Mouse (Mus musculus) adrenal gland, adult 18-20 months (tissue): ENCODE data around the gene Prkn. TPM values are rescaled to one million over a fixed set of nuclear protein-coding genes. Genes with fewer than 3 reads are reported as not detected.
A peak's percentile ranks its signal among the peaks of the same experiment; 100 is the strongest.

ENCODE experiments used
- DNase-seq, 2 experiments: peaks; one replicate each; pipeline ENCODE4 v3.0.0; 2021 to 2022; ENCODE audit warnings: low spot score in 2 of 2
- total RNA-seq, 2 experiments: library from RNA; stranded (reverse); gene quantifications; 1 replicate in 1 of 2; 2 replicates in 1 of 2; pipeline ENCODE4 v1.2.3; 2021

Prkn gene
- total RNA-seq, 2 experiments from 2014 or later = 10.2 to 13.8 TPM

- no peak for DNase-seq
Observed at GRCm38 (mm10) chr17:11900300-11900699, 1060.1 kb downstream of the Prkn start.

GRCm38 (mm10) chr17:11901731-11902130, 1061.5 kb downstream of the Prkn start:
- no peak for DNase-seq

DNA sequence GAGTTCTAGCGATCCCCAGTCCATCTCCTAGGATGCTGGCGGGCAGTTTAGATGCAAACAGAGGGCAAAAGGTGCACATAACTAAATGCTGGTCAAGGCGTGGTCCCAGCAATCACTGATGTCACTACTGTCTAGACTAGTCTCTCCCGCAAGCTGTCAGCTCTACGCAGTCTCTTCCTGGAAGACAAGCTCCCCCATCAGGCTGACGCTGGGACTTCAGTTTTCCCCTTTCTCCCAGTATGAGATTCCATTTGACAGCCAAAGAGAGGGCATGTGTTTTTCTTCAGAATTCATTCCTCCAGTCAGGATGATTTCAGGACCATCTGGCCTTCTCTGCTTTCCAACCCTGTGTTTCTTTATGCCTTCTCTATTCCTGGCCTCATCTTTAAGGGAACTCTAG, 1062.8 kb downstream of the Prkn start:
- peak; percentile 28 to 31 for DNase-seq

- no peak for DNase-seq
Observed at GRCm38 (mm10) chr17:11910668-11911398, 1070.6 kb downstream of the Prkn start.

- no peak for DNase-seq
Observed at GRCm38 (mm10) chr17:11912136-11912535, 1072.0 kb downstream of the Prkn start.

DNA sequence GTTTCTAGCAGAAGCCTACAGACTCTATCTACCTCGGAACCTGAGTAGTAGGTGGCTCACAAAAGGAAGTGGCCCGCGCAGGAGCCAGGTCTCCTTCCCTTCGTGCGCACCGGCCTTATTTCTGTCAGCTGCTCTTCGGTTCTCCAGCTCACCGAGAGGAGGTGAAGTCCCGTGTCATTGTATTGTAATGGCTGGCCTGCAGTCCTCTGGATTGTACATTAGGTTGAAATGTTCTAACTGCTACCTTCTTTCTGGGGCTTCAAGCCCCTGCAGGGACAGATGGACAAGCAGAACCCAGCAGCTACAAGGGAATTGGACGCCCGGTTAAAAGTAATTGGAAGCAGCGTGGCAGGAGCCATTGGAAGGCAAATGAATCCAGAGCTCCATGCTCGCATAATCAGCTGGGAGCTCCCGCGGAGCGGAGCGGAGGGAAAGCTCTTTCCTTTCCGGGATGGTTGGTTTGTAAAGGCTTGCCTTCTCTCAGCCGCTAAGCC, 1072.7 kb downstream of the Prkn start:
- DNase-seq = no peak

DNA sequence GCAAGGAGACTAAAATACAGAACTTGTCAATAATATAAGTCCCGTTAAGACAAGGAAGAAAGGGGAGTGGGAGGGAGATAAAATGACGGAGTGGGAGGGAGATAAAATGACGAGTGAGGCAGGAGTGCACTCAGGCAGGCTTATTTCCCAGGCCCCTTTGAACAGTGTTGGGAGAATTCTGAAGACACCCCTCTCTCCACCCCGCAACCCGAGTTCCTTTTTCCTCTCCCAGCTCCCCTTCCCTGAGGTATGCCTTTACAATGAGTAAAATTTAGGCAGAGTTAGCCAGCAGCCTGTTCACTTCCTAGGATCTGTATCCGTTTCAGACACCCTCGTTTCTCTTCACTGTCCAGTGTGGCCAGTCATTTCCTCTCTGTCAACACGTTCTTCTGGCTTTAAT, 1073.4 kb downstream of the Prkn start:
- no peak for DNase-seq

GRCm38 (mm10) chr17:11914451-11914850, 1074.3 kb downstream of the Prkn start:
- DNase-seq = no peak

DNA sequence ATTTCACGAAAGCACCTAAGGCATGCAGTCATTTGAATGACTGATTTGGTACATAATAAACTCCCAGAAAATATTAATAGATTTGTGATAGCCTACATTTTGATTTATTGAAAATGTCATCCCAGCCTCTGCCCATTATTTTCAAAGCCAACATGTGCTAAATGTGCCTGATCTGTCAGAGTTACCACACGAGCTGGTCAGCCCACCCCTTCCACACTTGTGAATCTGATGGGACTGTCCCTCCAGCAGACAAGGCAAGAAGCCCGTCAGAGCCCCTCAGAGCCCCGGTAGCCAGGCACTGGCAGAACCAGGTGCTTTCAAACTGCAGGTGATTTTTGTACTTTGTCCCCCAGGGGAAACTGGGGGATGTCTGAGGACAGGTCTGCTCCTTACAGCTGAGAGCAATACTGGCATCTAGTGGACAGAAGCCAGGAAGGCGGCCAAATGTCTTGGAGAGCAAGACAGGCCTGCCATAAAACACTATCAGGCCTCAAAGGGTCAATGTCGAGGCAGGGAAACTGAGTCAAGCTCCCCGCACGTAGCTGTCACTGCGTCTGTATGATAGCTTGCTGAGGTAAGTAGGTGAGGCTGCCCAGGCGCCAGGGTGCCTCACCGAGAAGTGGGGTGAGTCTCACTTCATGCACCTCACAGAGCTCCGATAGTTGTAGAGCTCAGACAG, 1078.1 kb downstream of the Prkn start:
- no peak for DNase-seq

- DNase-seq = no peak
Observed at GRCm38 (mm10) chr17:11919581-11919980, 1079.4 kb downstream of the Prkn start.

GRCm38 (mm10) chr17:11921026-11921425, 1080.8 kb downstream of the Prkn start:
- DNase-seq = no peak

GRCm38 (mm10) chr17:11923989-11924388, 1083.8 kb downstream of the Prkn start:
- no peak for DNase-seq

GRCm38 (mm10) chr17:11926865-11927386, 1086.7 kb downstream of the Prkn start:
- no peak for DNase-seq

GRCm38 (mm10) chr17:11931641-11932040, 1091.5 kb downstream of the Prkn start:
- DNase-seq = no peak

DNA sequence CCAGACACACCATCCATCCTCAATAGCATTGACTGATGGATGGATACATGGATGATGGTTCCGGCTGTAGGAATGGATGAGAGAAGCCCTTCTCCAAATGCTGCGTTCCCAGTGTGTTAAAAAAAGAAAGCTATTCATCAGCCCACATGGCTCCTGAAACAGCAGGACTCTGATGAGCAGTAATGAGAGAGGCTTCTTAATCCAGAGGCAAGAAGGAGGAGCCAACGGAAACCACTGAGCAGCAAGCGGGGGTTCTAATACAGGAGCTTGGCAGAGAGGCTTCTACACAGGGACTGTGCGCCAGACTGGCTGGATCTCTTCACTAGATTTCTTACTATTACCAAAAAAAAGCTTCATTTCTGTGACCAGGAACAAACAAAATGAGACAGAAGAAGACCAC, 1093.6 kb downstream of the Prkn start:
- no peak for DNase-seq

GRCm38 (mm10) chr17:11947436-11947835, 1107.3 kb downstream of the Prkn start:
- DNase-seq = no peak

- DNase-seq = no peak
Observed at GRCm38 (mm10) chr17:11949551-11950197, 1109.5 kb downstream of the Prkn start.

DNA sequence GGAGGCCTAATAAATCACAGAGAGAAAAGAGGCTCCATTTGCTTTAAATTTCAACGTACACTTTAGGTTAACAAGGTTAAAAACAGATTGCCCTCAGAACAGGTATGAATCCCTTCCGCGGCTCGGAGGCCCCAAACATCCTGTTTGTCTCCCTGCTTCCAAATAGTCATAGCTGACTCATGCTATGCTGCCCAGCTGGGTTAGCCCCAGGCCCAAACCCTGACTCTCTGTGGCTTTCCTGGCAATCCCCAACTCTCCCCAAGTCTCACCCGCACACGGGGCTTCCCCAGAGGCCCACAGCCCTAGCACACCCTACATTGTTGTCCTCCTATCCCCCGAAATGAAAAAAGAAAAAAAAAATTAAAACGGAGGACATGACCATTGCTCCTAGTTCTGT, 1110.0 kb downstream of the Prkn start:
- no peak for DNase-seq

DNA sequence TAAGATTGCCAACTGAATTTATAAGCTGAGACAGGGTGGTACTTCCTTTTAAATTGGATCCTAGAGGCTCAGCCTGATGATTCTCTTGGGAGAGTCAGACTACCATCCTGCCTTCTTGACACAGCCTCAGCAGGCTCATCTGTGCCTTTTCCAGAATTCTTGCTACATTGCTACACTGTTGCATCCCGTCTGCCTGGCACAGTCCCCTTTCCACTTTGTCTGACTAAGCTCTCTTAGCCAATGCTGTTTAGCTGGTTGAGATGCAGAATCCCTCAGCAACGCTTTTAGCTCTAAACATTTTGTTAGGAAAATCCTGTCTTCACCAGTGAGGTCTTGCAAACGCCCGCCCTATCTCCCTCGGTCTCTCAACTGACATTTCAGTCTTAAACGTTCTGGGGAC, 1115.1 kb downstream of the Prkn start:
- DNase-seq = no peak

DNA sequence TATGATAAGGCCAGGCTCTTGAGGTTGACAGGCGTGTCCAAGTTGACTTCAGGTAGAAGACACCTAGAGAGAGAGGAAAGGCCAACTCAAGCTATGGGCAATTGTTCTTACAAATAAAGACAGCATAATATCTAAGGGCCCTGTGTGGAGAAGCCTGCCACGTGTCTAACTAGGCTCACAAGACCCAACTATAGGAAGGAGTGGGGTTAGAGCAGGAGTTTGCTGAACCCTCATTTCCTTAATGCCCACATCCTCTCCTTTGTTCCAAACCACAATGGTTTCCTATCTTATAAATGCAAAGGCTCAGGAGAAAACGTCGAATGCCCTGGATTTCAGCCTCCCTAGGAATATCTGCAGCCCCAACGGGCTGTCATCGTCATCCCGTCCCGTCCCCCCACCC, 1120.3 kb downstream of the Prkn start:
- DNase-seq = no peak

DNA sequence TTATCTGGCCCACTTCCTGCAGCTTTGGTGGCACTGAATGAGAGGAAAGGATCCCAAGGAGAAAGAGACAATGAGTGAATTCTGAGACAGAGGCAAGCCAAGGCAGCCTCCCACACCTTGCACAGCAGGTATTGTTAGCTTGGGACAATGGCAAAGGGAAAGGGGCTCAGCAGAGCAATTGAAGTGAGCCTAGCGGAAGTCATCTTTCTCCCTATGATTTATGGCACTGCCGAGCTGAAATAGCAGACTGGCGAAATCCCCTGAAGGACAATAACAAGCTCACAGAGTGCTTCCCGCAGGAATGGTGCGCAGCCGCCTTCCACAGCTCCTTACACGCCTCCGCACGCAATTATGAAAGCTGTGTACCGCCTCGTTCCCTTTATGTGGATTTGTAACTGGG, 1122.6 kb downstream of the Prkn start:
- DNase-seq = peak in 1 of 2 experiments; percentile 16

- no peak for DNase-seq
Observed at GRCm38 (mm10) chr17:11970160-11970559, 1130.0 kb downstream of the Prkn start.
